Mouse (Mus musculus) right cerebral cortex, postnatal 36 days (tissue): ENCODE measurements around the gene Recql5.
"Not testable (repeated sequence)": the region's sequence is repeated elsewhere in the genome, so short reads cannot be mapped to it uniquely, and the experiment has no call there.

Experiments
- DNase-seq, 2 experiments: peaks; one replicate each; pipeline ENCODE4 v3.0.0; 2022; ENCODE audit warnings: low spot score in 2 of 2, mixed read lengths in 1 of 2

The Recql5 gene

GRCm38 (mm10) chr11:115863895-115864294 lies 69.4 kb downstream of the Recql5 start:
- DNase-seq: no peak

- peak; percentile 25 to 39 for DNase-seq
Observed at GRCm38 (mm10) chr11:115859143-115859945, 73.9 kb downstream of the Recql5 start.

- DNase-seq: no peak
Observed at GRCm38 (mm10) chr11:115858354-115858753, 74.9 kb downstream of the Recql5 start, which contains the start of gene Myo15b. TSS of gene Myo15b (plus strand) at chr11:115858406.

GRCm38 (mm10) chr11:115857936-115858335 lies 75.3 kb downstream of the Recql5 start:
- DNase-seq: no peak

GRCm38 (mm10) chr11:115857146-115857545 lies 76.1 kb downstream of the Recql5 start:
- not testable (repeated sequence) for DNase-seq

- peak; percentile 19 to 24 for DNase-seq
Observed at GRCm38 (mm10) chr11:115854674-115855073, 78.6 kb downstream of the Recql5 start.

GRCm38 (mm10) chr11:115845819-115846218 lies 87.5 kb downstream of the Recql5 start:
- DNase-seq: no peak

- DNase-seq: no peak
Observed at GRCm38 (mm10) chr11:115844240-115844639, 89.0 kb downstream of the Recql5 start.

- DNase-seq: no peak
Observed at GRCm38 (mm10) chr11:115843891-115844239, 89.4 kb downstream of the Recql5 start.

- no peak for DNase-seq
Observed at GRCm38 (mm10) chr11:115843141-115843890, 90.0 kb downstream of the Recql5 start.
